Mouse (Mus musculus) cerebellum, adult 8-10 months (tissue): Measurements from ENCODE around the gene Slc31a1.

ENCODE experiments used
- DNase-seq: peaks from one replicate; pipeline ENCODE4 v3.0.0; 2022

The Slc31a1 gene

GRCm38 (mm10) chr4:62360088-62360804 is at the start of gene Slc31a1, which contains the start of gene Fkbp15:
Gene Slc31a1 (plus strand): TSS chr4:62360727.
Gene Fkbp15 (minus strand): TSS chr4:62360548.
- peak; percentile 92 for DNase-seq

DNA sequence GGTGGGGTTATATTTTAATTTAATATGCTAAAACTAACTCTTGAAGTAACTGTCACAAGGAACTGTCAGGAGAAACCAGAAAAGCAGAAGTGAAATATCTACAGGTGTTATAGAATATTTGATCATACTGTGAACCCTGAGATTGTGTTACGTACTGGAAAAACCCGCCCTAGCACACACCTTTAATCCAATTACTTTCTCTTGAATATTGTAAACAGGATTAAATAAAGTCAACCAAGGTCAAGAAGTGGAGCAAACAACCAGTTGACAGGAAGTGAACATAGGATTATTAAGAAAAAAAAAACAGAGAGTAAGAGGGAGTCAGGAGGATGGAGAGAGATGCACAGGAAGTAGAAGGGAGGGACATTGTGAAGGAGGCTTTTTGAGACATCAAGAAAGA is 47.7 kb upstream of the Slc31a1 start:
- no peak for DNase-seq

DNA sequence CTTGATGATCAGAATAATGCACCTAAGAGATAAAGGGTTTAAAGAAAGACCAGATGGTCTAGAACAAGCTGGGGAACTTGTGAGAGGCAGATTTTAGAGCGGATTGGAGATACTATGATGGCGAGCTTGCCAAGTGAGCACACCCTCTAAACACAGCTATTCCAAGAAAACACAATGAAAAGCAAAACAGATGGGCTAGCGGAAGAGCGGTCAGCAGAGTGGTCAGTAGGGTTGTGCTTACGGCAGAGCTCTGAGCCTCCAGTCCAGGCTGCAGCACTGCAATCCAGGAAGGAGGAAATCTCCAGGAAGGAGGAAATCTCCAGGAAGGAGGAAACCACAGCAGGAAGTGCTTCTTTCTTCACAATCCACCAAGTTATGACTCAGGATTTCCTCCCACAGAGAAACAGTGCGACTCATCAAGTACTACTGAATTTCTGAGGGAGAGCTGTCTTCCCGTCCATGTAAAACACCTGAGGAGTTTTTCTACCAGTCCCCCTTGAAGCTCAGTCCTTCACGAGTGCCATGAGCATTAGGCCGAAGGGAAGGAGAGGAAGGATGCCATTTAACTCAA is 46.8 kb upstream of the Slc31a1 start:
- no peak for DNase-seq

DNA sequence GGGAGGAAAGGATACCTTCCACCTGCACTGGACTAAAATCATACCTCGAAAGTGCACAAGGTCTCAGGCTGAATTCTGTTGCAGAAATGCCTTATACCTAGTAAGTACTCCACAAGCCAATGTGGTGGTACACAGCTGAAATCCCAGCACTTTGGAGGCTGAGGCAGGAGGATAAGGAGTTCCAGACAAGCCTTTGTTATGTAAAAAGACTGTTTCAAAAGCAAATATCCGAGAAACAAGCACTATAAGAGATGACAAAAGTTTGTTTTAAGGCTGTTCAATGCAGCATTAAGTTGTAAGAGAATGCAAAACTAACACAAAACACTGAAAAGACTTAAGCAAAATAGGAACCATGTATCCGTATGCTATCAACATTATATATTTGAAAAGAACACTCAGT is 46.0 kb upstream of the Slc31a1 start:
- no peak for DNase-seq

- no peak for DNase-seq
These were observed 44.1 kb upstream of the Slc31a1 start for GRCm38 (mm10) chr4:62316456-62316855.

DNA sequence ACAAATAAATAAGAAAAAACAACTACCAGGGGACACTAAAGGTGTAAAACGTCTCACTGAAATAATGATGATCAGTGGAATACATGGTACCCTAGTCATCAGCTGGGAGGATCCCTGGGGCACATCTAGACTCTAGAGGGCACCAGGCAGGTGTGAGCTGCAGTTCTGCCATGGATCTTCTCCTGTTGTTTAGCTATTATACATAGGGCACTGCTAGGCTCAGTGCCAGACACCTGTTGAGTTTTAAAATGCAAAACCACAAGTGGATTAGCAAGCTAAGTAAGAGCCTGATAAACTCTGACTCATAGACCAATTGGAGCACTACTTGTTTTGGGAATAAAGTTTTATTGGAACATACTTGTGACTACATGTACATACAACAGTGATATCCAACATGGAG is 42.2 kb upstream of the Slc31a1 start:
- DNase-seq, result no peak

GRCm38 (mm10) chr4:62322684-62323083 is 37.8 kb upstream of the Slc31a1 start:
- DNase-seq, result no peak

GRCm38 (mm10) chr4:62326111-62326510 is 34.4 kb upstream of the Slc31a1 start:
- DNase-seq, result no peak

DNA sequence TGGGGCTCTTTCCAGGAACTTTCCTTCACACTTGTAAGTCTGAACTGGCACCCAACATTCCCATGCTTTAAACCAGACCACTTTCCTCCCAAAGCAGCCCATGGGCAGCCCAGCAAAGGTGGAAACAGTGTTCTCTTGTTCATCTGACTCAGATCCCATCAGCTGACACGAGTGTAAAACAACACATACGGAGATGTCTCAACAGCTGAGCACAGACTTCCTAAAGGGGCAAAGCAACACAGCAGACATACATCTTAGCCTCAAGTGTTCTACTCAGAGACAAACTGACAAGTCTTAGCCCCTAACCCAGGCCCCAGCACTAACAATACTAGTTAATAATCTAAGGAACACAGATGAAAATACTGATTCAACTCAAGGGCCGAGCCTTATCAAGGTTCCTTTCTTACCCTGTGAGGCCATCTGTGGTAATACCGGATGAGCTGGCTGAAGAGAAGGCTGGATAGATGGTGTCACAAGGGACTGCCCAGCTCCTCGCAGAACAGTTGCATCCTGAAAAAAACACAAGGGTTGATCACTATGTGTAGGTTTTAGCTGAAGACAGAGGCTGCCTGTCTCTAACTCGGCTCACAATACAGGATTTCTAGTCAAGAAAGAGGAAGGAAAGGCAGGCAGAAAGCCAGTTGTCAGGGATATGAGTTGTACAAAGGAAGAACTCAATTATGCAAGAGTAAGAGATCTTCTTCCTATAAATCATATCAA is 31.4 kb upstream of the Slc31a1 start:
- DNase-seq, result no peak

DNA sequence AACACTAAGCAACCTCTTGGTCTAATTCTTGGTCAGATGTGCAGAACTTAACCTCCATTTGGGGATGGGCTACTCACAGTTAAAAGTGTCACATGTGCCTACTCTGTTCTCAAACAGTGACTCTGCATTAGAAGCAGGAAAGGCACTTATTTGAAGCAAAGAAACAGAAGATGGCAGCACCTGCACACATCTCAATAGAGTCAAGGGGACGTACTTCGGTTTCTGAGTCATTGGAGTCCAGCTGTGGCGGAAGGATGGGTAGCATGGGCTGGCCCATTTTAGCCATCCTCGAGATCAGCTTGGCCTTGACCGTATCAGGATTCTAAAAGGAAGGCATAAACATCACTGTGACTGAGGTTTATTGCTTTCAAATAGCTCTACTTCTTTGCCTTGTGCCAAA is 28.6 kb upstream of the Slc31a1 start:
- no peak for DNase-seq

DNA sequence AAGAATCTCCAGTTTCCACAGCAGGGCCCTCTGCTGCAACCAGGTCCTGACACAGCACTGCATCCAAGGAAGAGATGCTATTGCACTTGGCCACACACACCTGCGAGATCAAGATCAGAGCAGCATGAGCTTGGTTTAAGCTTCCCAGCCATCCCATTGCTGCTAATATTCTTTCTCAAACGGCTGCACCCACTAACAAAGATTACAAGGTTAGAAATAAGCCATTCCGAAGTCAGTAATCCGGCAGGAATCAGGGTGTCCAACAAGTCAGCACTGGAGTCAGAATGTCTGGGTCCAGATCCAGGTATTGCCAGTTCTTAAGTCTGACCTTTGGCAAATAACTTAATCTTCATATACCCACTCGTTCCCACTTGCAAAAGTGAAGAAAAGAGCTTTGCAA is 22.0 kb upstream of the Slc31a1 start:
- DNase-seq, result no peak

DNA sequence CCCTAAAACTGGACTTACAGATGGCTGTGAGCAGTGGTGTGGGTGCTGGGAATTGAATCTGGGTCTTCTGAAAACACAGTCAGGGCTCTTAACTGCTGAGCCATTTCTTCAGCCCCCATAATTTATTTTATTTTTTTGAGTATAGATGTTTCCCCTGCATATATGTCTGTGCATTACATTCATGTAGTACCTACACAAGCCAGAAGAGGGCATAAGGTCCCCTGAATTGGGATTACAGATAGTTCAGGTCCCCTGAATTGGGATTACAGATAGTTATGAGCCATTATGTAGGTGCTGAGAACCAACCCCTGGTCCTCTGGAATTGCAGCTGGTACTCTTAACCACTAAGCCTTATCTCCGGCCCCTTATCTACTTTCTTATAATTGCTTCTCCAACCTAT is 16.5 kb upstream of the Slc31a1 start:
- no peak for DNase-seq

- DNase-seq, result no peak
These were observed 14.7 kb upstream of the Slc31a1 start for GRCm38 (mm10) chr4:62345827-62346226.

DNA sequence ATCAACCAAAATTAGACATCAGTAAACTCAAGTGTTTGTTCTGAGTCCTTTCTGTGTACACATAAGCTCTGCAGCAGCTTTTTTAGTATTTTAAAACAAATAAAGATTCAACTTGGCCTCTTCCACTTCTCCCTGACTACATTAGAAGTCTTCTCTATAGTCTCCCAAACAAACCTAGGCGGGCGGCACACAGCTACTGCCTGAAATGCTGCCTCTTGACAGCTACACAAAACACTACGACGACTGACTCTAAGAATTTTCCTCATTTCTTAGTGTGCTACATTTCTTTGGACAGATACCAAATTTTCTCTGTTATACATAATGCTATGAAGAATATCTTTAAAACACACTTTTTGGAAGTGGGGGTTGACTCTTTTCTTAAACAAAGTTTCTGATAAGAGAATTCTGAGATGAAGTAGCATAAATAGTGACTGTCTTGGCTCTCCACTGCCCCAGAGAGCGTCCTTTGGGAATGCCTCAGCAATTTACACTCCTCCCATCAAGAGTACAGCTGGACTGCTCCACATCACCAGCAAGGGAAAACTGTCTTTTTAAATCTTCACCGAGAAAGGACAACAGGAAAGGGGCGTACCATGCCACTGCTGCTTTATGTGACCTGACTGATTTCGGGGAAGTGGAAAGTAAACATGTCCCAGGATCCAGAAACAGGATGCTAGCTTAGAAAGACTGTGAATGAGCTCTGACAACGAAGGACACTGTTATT is 12.8 kb upstream of the Slc31a1 start:
- no peak for DNase-seq

DNA sequence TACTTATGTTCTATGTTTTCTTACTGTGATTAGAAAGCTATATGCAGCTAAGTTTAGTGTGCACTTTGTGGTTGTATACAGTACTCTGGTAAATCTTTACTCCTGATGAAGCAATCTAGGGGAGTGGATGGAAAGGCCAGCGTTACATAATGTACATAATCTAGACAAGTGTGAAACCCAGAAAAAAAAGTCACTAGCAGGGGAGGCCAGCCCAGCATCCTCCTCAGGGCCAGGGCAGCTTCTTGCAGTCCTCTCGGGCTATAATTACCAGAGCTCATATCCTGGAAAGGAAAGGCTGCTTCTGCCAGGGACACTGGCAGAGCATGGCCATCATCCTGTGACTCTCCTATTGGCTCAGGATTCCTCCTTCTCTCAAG is 12.2 kb upstream of the Slc31a1 start:
- DNase-seq, result no peak

GRCm38 (mm10) chr4:62349371-62349770 is 11.2 kb upstream of the Slc31a1 start:
- DNase-seq, result no peak

- no peak for DNase-seq
These were observed 2.8 kb upstream of the Slc31a1 start for GRCm38 (mm10) chr4:62357631-62358148.

DNA sequence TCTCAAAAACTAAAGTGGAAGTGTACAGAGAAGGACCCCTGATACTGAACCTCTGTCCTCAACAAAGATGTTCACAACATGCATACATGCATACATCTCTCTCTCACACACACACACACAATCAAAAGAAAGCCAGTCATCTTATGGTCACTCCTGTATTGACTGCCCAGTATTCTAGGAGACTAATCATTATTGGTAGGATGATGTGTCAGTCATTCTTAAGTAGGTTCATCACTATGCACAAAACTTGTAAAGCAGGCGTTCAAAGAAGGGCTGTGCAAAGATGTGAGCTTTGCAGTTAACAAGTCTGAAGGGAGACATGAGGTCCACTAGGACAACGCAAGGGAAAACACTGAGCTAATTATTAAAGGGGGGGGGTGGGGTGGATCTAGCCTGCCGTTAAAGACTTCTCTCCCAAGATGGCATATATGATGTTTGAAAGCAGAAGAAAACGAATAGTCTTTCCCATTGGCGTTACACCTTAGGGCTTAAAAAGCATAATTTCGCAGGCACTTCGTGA is 1.2 kb upstream of the Slc31a1 start:
- DNase-seq, result no peak

- DNase-seq, result no peak
These were observed 403 bp downstream of the Slc31a1 start for GRCm38 (mm10) chr4:62360805-62361455.

DNA sequence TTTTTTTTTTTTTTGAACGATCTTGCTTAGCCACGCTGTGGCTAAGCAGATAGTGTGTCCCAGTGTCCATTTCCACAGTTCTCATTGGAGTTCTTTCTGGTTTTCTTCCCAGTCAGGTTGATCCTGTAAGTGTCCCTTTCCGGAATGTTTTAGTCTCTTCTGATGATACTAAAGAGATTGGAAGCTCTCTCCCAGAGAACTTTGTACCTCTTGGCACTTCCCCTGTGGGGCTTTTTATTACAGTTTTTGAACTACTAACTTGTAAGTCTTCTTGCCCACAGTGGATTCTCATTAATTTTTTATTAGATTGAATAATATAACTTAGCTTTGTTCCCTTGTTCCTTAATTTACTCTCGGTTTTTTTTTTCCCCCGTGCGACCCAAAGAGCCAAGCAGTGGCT is 1.0 kb downstream of the Slc31a1 start:
- no peak for DNase-seq

GRCm38 (mm10) chr4:62361997-62362396 is 1.5 kb downstream of the Slc31a1 start:
- no peak for DNase-seq

DNA sequence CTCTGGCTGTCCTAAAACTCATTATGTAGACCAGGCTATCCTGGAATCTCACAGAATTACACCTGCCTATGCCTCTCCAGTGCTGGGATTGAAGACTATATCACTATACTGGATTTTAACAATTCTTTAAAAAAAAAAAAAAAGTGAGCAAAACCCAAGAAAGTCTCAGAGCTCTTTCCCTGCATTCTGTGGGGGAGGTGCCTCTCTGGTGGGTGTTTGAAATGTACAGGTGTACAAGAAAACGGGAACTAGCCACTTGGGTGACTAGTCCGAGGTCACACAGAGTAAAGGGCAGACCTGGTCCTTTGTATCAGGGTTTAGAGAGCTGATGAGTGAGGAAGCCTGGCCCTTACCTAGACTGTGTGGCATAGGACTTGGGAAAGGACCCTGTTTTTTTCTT is 1.9 kb downstream of the Slc31a1 start:
- no peak for DNase-seq

- DNase-seq, result no peak
These were observed 3.8 kb downstream of the Slc31a1 start for GRCm38 (mm10) chr4:62364299-62364698.
